Mouse (Mus musculus) C2C12 (cell line): ENCODE data around the gene Card14. TPM values are rescaled to one million over a fixed set of nuclear protein-coding genes. Genes with fewer than 3 reads are reported as not detected.
"Not testable (repeated sequence)": the region's sequence is repeated elsewhere in the genome, so short reads cannot be mapped to it uniquely, and the experiment has no call there.

ENCODE experiments used
- H3K27me3 ChIP-seq: one replicate; pipeline ENCODE4 v1.6.1; 2011; ENCODE audit not compliant: control insufficient read depth, insufficient read depth, insufficient read length
- H3K36me3 ChIP-seq: one replicate; pipeline ENCODE4 v1.6.1; 2011; ENCODE audit not compliant: control insufficient read depth, insufficient read depth
- H3K4me3 ChIP-seq: one replicate; pipeline ENCODE4 v1.5.1; 2011; ENCODE audit warnings: mild to moderate bottlenecking, control low read depth; ENCODE audit not compliant: poor library complexity, insufficient read depth, severe bottlenecking
- H3K79me2 ChIP-seq: one replicate; pipeline ENCODE4 v1.6.1; 2011; ENCODE audit not compliant: control insufficient read depth, insufficient read depth
- H3K79me3 ChIP-seq: one replicate; pipeline ENCODE4 v1.6.1; 2011; ENCODE audit warnings: low read depth, control low read depth
- H3ac ChIP-seq: one replicate; pipeline ENCODE3; 2011; ENCODE audit warnings: low read depth; ENCODE audit not compliant: control insufficient read depth, insufficient read length
- CEBPB ChIP-seq: IDR thresholded peaks from one replicate; pipeline ENCODE4 v1.6.1; 2011; ENCODE audit warnings: low read depth, mild to moderate bottlenecking, control low read depth, moderate library complexity
- CTCF ChIP-seq: IDR thresholded peaks from one replicate; pipeline ENCODE4 v1.5.1; 2011; ENCODE audit not compliant: control insufficient read depth, insufficient read depth, insufficient read length
- FOSL1 ChIP-seq: IDR thresholded peaks from one replicate; pipeline ENCODE4 v1.8.0; 2011; ENCODE audit warnings: mild to moderate bottlenecking, low read length; ENCODE audit not compliant: poor library complexity, insufficient read depth, severe bottlenecking
- MAX ChIP-seq: IDR thresholded peaks from one replicate; pipeline ENCODE4 v1.6.1; 2011; ENCODE audit warnings: mild to moderate bottlenecking, control low read depth
- MYOD1 ChIP-seq: IDR thresholded peaks from one replicate; pipeline ENCODE4 v1.6.1; 2011; ENCODE audit warnings: low read depth; ENCODE audit not compliant: control insufficient read depth, insufficient read length
- MYOG ChIP-seq: IDR thresholded peaks from one replicate; pipeline ENCODE4 v1.6.1; 2011; ENCODE audit not compliant: control insufficient read depth, insufficient read length; ENCODE audit errors: extremely low read depth
- USF1 ChIP-seq: IDR thresholded peaks from one replicate; pipeline ENCODE4 v1.6.1; 2011; ENCODE audit warnings: low read depth, mild to moderate bottlenecking, control low read depth, moderate library complexity
- polyA plus RNA-seq: library from polyadenylated mRNA; unstranded; fragments of >200 nt; fragmentation: generic; extraction: Trizol; gene quantifications from one replicate; pipeline ENCODE4 v1.2.1, GENCODE M21; 2012; ENCODE audit warnings: missing spikeins

The Card14 gene
- polyA plus RNA-seq, 1 experiment, result not detected

DNA sequence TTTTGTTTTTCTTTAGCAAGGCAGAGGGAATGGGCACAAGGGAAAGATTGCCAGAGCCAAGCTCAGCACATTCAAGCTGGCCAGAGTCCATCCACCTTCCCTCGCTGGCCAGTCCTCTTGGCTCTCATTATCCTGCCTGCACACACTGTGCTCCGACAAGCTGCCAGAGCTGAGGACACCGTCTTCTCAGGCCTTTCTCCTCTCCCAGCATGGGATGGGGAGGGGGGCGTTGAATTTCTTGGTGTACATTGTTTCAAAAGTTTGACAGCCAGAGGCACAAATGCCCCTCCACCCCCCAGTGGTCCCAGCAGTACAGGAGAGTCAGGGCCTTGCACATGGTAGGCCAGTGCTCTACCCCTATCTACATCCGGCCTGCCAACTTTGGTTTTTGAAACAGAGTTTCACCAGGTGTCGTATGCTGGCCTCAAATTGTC lies 40.3 kb upstream of the Card14 start:
- TF ChIP-seq MAX (no peak), CEBPB (no peak), MYOD1 (no peak), FOSL1 (no peak), USF1 (no peak), MYOG (no peak), CTCF (no peak)
- no peaks in the 10 kb centered on the region for H3K79me2 ChIP-seq

DNA sequence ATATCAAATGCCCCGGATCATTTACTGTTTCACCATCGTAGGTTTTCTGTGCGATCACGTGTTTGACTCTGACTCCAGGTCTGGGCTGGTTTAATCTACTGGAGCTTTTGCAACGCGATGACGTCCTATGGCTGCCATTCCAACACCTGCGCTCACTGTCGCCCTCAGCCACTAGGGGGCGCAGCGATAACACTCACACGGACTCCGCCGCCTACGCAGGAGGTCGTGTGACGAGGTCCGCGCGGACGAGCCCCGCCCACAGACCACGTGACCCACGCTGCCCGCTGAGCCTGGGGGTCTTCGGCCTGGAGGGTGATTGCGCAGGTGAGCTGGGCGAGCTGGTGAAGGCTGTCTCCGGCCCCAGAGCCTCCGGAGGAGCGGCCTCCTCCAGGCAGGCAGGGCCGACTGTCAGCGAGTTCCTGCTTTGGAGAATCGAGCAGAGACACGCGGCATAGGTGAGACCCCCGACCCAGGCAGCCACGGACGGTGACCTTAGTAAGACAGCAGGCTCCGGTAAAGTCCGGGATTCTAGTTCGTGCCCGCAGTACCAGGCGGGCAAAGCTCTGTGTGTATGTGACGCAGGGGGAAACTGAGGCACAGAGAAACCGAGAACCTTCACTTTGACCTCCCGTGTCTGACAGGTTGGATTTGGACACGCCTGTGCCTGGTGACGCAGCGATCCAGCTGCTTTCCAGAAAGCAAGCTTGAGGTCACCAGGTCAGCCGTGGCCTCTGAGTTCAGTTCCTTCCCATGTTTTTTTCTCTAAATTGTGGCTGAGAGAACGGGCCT lies 39.6 kb upstream of the Card14 start, which contains the start of gene Gaa:
Gene Gaa (plus strand): TSS at position 120 of the 789 bp plus-strand sequence.
- Histone ChIP-seq H3ac (peak within 1 kb of the TSS; percentile 62), H3K79me2 (no peaks in the 10 kb centered on the region), H3K4me3 (peak within 1 kb of the TSS; percentile 56), H3K27me3 (peaks cover 10% of the 10 kb centered on the region), H3K79me3 (no peaks in the 10 kb centered on the region), H3K36me3 (no peaks in the 10 kb centered on the region)
- TF ChIP-seq MYOD1 (peak; percentile 48), MYOG (no peak), CEBPB (no peak), FOSL1 (no peak), CTCF (peak; percentile 98), MAX (peak; percentile 38), USF1 (peak; percentile 95)

More for the DNA sequence above, 40.3 kb upstream of the Card14 start:
- no peak overlapping the region for H3ac ChIP-seq
- H3K79me3 ChIP-seq, result no peaks in the 10 kb centered on the region
- no peaks in the 10 kb centered on the region for H3K36me3 ChIP-seq
- H3K4me3 ChIP-seq, result no peak overlapping the region
- peaks cover 11% of the 10 kb centered on the region for H3K27me3 ChIP-seq

DNA sequence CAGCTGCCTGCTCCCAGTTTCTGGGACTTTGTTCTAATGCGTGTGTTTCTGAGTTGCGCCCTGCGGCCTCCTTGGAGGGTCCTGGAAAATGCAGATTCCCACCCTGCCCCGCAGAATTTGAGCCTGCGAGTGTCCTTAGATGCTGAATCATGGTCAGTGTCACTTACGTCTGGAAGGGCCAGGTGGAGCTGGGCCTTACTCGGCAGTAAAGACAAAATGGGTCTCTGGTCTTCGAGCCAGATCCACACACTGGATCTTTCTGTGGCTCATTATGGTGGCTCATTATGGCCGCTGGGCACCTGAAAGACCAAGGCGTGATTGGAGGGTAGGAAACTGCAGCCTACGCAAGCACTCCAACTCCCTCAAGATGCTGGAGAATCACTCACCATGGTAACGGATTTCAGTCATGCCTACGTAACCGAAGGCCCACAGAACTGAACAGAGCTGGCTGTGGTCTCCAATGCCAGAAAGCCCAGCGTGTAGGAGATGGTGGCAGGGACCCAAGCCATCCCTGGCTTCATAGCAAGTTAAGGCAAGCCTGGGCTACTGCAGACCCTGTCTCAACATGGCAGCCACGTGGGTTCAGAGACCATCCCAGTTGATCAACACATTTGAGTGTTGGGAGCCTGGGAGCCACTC lies 38.9 kb upstream of the Card14 start:
- no peak for TF ChIP-seq MYOD1
- TF ChIP-seq CTCF, result no peak
- no peak for TF ChIP-seq MAX
- TF ChIP-seq MYOG, result no peak

DNA sequence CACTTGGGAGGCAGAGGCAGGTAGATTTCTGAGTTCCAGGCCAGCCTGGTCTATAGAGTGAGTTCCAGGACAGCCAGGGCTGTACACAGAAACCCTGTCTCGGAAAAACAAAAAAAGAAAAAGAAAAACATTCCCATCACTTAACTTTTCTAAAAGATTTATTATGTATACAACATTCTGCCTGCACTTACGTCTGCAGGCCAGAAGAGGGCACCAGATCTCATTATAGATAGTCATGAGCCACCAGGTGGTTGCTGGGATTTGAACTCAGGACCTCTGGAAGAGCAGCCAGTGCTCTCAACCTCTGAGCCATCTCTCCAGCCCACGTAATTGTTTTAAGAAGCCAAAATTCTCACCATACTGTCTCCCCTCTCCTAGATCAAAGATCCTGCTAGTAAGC lies 35.1 kb upstream of the Card14 start:
- not testable (repeated sequence) for H3K27me3 ChIP-seq, H3K79me2 ChIP-seq, H3ac ChIP-seq, H3K4me3 ChIP-seq, H3K79me3 ChIP-seq, H3K36me3 ChIP-seq

More for the DNA sequence above, 38.9 kb upstream of the Card14 start:
- Histone ChIP-seq H3K79me2 (no peaks in the 10 kb centered on the region), H3K27me3 (peaks cover 7% of the 10 kb centered on the region), H3K4me3 (peak overlapping the region; percentile 56), H3ac (no peak overlapping the region), H3K36me3 (no peaks in the 10 kb centered on the region), H3K79me3 (no peaks in the 10 kb centered on the region)

DNA sequence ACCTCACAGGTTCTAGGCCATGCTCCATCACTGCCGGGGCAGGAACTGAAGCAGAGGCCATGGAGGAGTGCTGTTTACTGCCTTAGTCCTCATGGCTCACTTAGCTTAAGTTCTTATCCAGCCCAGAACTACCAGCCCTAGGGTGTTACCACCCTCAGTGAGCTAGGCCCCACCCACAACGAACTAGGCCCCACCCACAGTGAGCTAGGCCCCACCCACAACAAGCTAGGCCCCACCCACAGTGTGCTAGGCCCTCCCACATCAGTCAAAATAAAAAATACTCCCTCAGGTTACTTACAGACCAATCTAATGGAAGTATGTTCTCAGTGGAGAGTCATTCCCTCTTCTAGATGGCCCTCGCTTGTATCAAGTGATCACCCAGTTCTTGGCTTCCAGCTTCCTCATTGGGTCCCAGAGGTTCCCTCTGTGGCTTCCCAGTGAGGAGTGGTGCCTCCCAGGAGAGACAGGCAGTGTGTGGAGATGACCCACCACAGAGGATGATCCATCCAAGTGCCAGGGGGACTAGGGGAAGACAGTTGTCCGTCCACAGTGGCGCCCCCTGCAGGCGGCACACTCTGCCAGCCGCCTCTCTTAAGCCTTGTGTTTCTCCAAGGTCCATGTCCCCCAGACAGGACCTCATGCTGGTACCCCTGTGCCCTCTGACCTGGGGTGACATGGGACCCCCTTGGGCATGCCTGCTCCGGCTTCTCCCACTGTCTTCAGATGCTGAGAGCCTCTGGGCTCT lies 34.2 kb upstream of the Card14 start:
- no peak overlapping the region for H3ac ChIP-seq
- TF ChIP-seq MYOD1 (no peak), CEBPB (no peak), CTCF (peak; percentile 2), MYOG (no peak), MAX (no peak)
- H3K4me3 ChIP-seq, result no peak overlapping the region
- H3K79me3 ChIP-seq, result no peaks in the 10 kb centered on the region
- H3K27me3 ChIP-seq, result no peaks in the 10 kb centered on the region
- H3K36me3 ChIP-seq, result no peaks in the 10 kb centered on the region
- H3K79me2 ChIP-seq, result no peaks in the 10 kb centered on the region

DNA sequence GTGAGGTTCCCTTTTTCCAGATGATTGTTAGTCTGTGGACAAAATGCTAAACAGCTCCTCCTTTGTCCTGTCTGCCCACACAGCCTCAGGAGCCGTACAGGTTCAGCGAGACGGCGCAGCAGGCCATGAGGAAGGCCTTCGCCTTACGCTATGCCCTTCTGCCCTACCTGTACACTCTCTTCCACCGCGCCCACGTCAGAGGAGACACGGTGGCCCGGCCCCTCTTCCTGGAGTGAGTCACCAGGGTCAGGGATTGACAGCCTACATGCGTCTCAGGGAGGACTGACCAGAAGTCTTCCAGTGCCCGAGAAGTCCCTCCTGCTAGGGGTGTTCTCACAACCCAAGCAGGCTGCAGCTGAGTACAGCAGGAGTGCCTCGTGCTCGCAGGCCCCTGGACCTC lies 26.5 kb upstream of the Card14 start:
- H3K36me3 ChIP-seq, result no peaks in the 10 kb centered on the region
- no peaks in the 10 kb centered on the region for H3K79me3 ChIP-seq
- TF ChIP-seq MYOG, result no peak
- no peak for TF ChIP-seq USF1
- TF ChIP-seq CEBPB, result no peak
- no peak for TF ChIP-seq CTCF
- TF ChIP-seq MAX, result no peak
- TF ChIP-seq FOSL1, result no peak
- TF ChIP-seq MYOD1, result no peak
- H3ac ChIP-seq, result no peak overlapping the region
- H3K4me3 ChIP-seq, result no peak overlapping the region
- no peaks in the 10 kb centered on the region for H3K79me2 ChIP-seq
- H3K27me3 ChIP-seq, result no peaks in the 10 kb centered on the region
